Mouse (Mus musculus) stomach, postnatal 0 days (tissue): ENCODE measurements around the gene Pcbd1.

Experiments
- CTCF ChIP-seq: IDR thresholded peaks from 2 replicates; pipeline ENCODE4 v1.5.1; 2016; ENCODE audit warnings: antibody characterized with exemption, low read depth, mild to moderate bottlenecking, moderate library complexity
- EP300 ChIP-seq: optimal IDR thresholded peaks from 2 replicates; pipeline ENCODE3; 2016; ENCODE audit warnings: antibody characterized with exemption

DNA sequence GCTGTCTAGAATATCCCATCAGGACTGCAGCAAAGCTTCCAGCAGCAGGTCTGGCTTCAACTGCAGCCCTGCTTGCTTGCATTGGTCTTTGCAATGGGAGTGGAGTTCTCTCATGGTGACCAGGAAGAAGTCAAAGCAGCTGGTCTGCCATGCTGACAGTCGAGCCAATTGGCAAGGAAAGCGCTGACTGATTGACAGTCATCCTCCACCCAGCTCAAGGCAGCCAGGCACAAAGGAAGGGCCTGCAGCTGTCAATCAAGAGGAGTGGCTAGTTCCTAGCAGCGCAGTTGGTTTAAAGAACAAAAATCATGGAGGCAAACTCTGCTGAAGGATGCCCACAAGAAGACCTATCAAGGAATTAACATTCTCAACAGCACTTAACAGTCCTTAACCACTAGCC lies 2.6 kb upstream of the Pcbd1 start:
- TF ChIP-seq CTCF = no peak
- no peak for TF ChIP-seq EP300
